In the genomic region with DNA sequence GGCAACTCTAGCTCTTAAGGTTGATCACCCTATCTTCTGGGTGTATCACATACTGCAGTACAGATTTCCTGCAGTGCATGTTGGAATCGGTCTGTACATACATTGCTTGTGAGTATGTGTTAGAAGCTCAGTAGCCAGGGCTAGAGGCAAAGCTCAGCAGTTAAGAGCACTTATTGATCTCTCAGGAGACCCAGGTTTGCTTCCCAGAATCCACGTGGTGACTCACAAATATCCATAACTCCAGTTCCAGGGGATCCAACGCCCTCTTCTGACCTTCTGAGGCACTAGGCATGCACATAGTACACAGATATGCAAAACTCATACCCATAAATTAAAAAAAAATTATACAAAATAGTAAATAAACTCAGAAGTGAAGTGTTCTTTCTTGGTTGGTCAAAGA, we compare ENCODE assay signal across 19 mouse cellular contexts. TPM values are rescaled to one million over a fixed set of nuclear protein-coding genes. Genes with fewer than 3 reads are reported as not detected.
DNase-seq lines count a peak whose midpoint lies in the region; ATAC-seq and TF ChIP-seq lines count a peak whose summit lies in the region.
"Had no signal": no experiment of that assay in that cellular context is flagged by ENCODE, and none has a peak within 500 bp of the region (broad histone marks: within the 10 kb centered on the region; RNA-seq: fewer than 3 reads in every experiment).

No protein-coding gene starts in this region.

- H3K4me3 ChIP-seq in intestine, embryonic 16.5 days (ENCODE audit: low read length), result no peak overlapping the region
- H3K4me3 ChIP-seq in intestine, embryonic 15.5 days (replicated peaks), result no peak overlapping the region
- no peak overlapping the region for H3K4me3 ChIP-seq in CH12.LX (replicated peaks in 1 of 3; ENCODE audit: low read depth in 2 of 3, low read length in 2 of 3, poor library complexity in 1 of 3)
- H3K4me3 ChIP-seq in liver, embryonic 12.5 days, result no peak overlapping the region
- H3K4me3 ChIP-seq in liver, postnatal 0 days (ENCODE audit: low read depth, low read length), result no peak overlapping the region
- H3K4me3 ChIP-seq: embryonic facial prominence, embryonic 13.5 days; forebrain, embryonic 12.5 days; heart, embryonic 12.5 days had no signal

- no peaks in the 10 kb centered on the region for H3K9me3 ChIP-seq in intestine, embryonic 16.5 days (ENCODE audit: control insufficient read depth, low read length)
- no peaks in the 10 kb centered on the region for H3K9me3 ChIP-seq in intestine, embryonic 15.5 days
- peaks cover under 1% of the 10 kb centered on the region for H3K9me3 ChIP-seq in CH12.LX (replicated peaks; ENCODE audit: low read length)
- H3K9me3 ChIP-seq in liver, embryonic 12.5 days (replicated peaks), result no peaks in the 10 kb centered on the region
- no peaks in the 10 kb centered on the region for H3K9me3 ChIP-seq in liver, postnatal 0 days (ENCODE audit: low read length)
- H3K9me3 ChIP-seq: embryonic facial prominence, embryonic 13.5 days; heart, embryonic 12.5 days had no signal

- H3K27me3 ChIP-seq in intestine, embryonic 16.5 days (replicated peaks; ENCODE audit: control insufficient read depth, insufficient read depth, low read length), result no peaks in the 10 kb centered on the region
- no peaks in the 10 kb centered on the region for H3K27me3 ChIP-seq in intestine, embryonic 15.5 days (replicated peaks)
- no peaks in the 10 kb centered on the region for H3K27me3 ChIP-seq in CH12.LX (replicated peaks)
- H3K27me3 ChIP-seq in liver, embryonic 12.5 days (replicated peaks), result no peaks in the 10 kb centered on the region
- H3K27me3 ChIP-seq in liver, postnatal 0 days (ENCODE audit: insufficient read depth, low read length), result no peaks in the 10 kb centered on the region
- H3K27me3 ChIP-seq: embryonic facial prominence, embryonic 13.5 days; forebrain, embryonic 12.5 days; heart, embryonic 12.5 days had no signal

- no peak for TF ChIP-seq POLR2A in CH12.LX (IDR thresholded peaks at IDR 0.05; ENCODE audit: low read depth, low read length)

- 0 out of 2 replicates have a peak, but pooled peaks have one; percentile 8 for ATAC-seq in intestine, embryonic 16.5 days
- ATAC-seq in intestine, embryonic 15.5 days, result no peak
- no peak for ATAC-seq in liver, embryonic 12.5 days
- peak; percentile 62 for ATAC-seq in liver, postnatal 0 days
- ATAC-seq: CD4-positive, CD25-positive, alpha-beta regulatory T cell, adult 4 months; forebrain, postnatal 0 days had no signal

- H3K4me2 ChIP-seq in intestine, embryonic 16.5 days (ENCODE audit: low read depth, low read length), result no peak overlapping the region
- no peak overlapping the region for H3K4me2 ChIP-seq in intestine, embryonic 15.5 days (replicated peaks)
- H3K4me2 ChIP-seq in CH12.LX (ENCODE audit: insufficient read depth, low read depth, poor library complexity, severe bottlenecking), result no peak overlapping the region
- no peak overlapping the region for H3K4me2 ChIP-seq in liver, embryonic 12.5 days
- peak overlapping the region; percentile 26; the same call in 1 of the 2 replicates for H3K4me2 ChIP-seq in liver, postnatal 0 days (ENCODE audit: low read depth, low read length)
- H3K4me2 ChIP-seq: embryonic facial prominence, embryonic 13.5 days; forebrain, embryonic 12.5 days; heart, embryonic 12.5 days had no signal

- peak; percentile 0; the same call in 1 of the 2 replicates for TF ChIP-seq RAD21 in CH12.LX (IDR thresholded peaks at IDR 0.05; ENCODE audit: low read depth, low read length)

- H3K9ac ChIP-seq in intestine, embryonic 16.5 days (ENCODE audit: low read depth, low read length), result no peak overlapping the region
- H3K9ac ChIP-seq in intestine, embryonic 15.5 days, result no peak overlapping the region
- H3K9ac ChIP-seq in CH12.LX (ENCODE audit: insufficient read depth, low read depth), result no peak overlapping the region
- H3K9ac ChIP-seq in liver, embryonic 12.5 days, result no peak overlapping the region
- H3K9ac ChIP-seq in liver, postnatal 0 days (replicated peaks), result no peak overlapping the region
- H3K9ac ChIP-seq: embryonic facial prominence, embryonic 13.5 days; forebrain, embryonic 12.5 days; forebrain, postnatal 0 days; heart, embryonic 12.5 days had no signal

- peaks cover 39% of the 10 kb centered on the region for H3K4me1 ChIP-seq in intestine, embryonic 16.5 days (ENCODE audit: control insufficient read depth, insufficient read depth, low read length)
- H3K4me1 ChIP-seq in intestine, embryonic 15.5 days (replicated peaks), result peaks cover 32% of the 10 kb centered on the region
- peaks cover 6 to 46% of the 10 kb centered on the region in 2 experiments for H3K4me1 ChIP-seq in CH12.LX (ENCODE audit: control insufficient read depth in 1 of 2, insufficient read depth in 2 of 2)
- peaks cover 53% of the 10 kb centered on the region for H3K4me1 ChIP-seq in liver, embryonic 12.5 days
- peaks cover 42% of the 10 kb centered on the region for H3K4me1 ChIP-seq in liver, postnatal 0 days (ENCODE audit: insufficient read depth)

- dilution Hi-C loops in CH12.LX (cut with MboI; ENCODE audit: extremely low pct_ligation_motif_present, extremely low pct_unique_long_range_greater_than_20kb, low sequenced_read_pairs), result no loop called here

- intact Hi-C loops in left cerebral cortex, postnatal 36 days (cut with DNase I), result no loop called here

- DNase-seq in CH12.LX (ENCODE audit: extremely low read depth), result no peak
- DNase-seq in liver, postnatal 0 days, result peak; percentile 21
- DNase-seq in adrenal gland, adult 18-20 months (ENCODE audit: low spot score in 2 of 2), result no peak
- DNase-seq in layer of hippocampus, adult 8-10 months (ENCODE audit: low spot score in 2 of 2), result no peak
- no peak for DNase-seq in left cerebral cortex, postnatal 36 days (ENCODE audit: low spot score in 2 of 2)
- DNase-seq: adrenal gland, postnatal 14 days; B cell, adult 2 months; cerebellum, adult 18-20 months; cerebellum, adult 9-11 months; cerebellum, postnatal 36 days; forebrain, postnatal 0 days; gastrocnemius, postnatal 14 days had no signal

- TF ChIP-seq EP300 in CH12.LX (IDR thresholded peaks at IDR 0.05; ENCODE audit: low read length), result no peak
- TF ChIP-seq EP300 in liver, postnatal 0 days (IDR thresholded peaks at IDR 0.05; ENCODE audit: low read depth), result no peak

- in situ Hi-C loops in CH12.LX (cut with MboI; ENCODE audit: low pct_ligation_motif_present, low pct_unique_long_range_greater_than_20kb, low sequenced_read_pairs), result loop anchor here (5.0 to 25.0 kb wide), 2 partner anchors 70 to 215 kb away; no protein-coding TSS in a partner anchor

- TF ChIP-seq CTCF in CH12.LX (conservative IDR thresholded peaks at IDR 0.05 in 1 of 2, IDR thresholded peaks at IDR 0.05 in 1 of 2; ENCODE audit: low read depth in 2 of 2, low read length in 2 of 2), result no peak
- TF ChIP-seq CTCF in liver, postnatal 0 days (IDR thresholded peaks at IDR 0.05; ENCODE audit: low read depth), result peak; percentile 43

- no peak overlapping the region for H3K27ac ChIP-seq in intestine, embryonic 16.5 days (ENCODE audit: low read length)
- H3K27ac ChIP-seq in intestine, embryonic 15.5 days, result no peak overlapping the region
- no peak overlapping the region; the same call in 1 of the 2 replicates for H3K27ac ChIP-seq in CH12.LX (ENCODE audit: insufficient read depth, low read depth)
- 0 out of 2 replicates have a peak overlapping the region, but pooled peaks have one; percentile 8 for H3K27ac ChIP-seq in liver, embryonic 12.5 days
- 0 out of 2 replicates have a peak overlapping the region, but pooled peaks have one; percentile 26 for H3K27ac ChIP-seq in liver, postnatal 0 days (ENCODE audit: low read depth)
- H3K27ac ChIP-seq: embryonic facial prominence, embryonic 13.5 days; forebrain, embryonic 12.5 days had no signal

- H3K79me2 ChIP-seq in CH12.LX (replicated peaks; ENCODE audit: control insufficient read depth, extremely low read depth, insufficient read depth, poor library complexity, severe bottlenecking), result peaks cover 10% of the 10 kb centered on the region

- 62% methylated on average over 3 of the region's 3 CpGs for WGBS in intestine, embryonic 16.5 days
- 56% methylated on average over 3 of the region's 3 CpGs for WGBS in intestine, embryonic 15.5 days
- 58% methylated on average over 3 of the region's 3 CpGs for WGBS in liver, embryonic 12.5 days (ENCODE audit: insufficient replicate concordance)
- 56% methylated on average over 3 of the region's 3 CpGs for WGBS in liver, postnatal 0 days (ENCODE audit: insufficient replicate concordance)

- 0 out of 2 replicates have a peak, but pooled peaks cover 2% of the 10 kb centered on the region for H3K36me3 ChIP-seq in intestine, embryonic 16.5 days (ENCODE audit: control insufficient read depth, insufficient read depth, low read length)
- H3K36me3 ChIP-seq in intestine, embryonic 15.5 days, result no peaks in the 10 kb centered on the region; the same call in 1 of the 2 replicates
- H3K36me3 ChIP-seq in CH12.LX (replicated peaks in 1 of 2; ENCODE audit: control insufficient read depth in 1 of 2, insufficient read depth in 1 of 2, low read length in 1 of 2), result peaks cover 0 to 10% of the 10 kb centered on the region in 2 experiments
- peaks cover 53% of the 10 kb centered on the region for H3K36me3 ChIP-seq in liver, embryonic 12.5 days
- peaks cover 10% of the 10 kb centered on the region for H3K36me3 ChIP-seq in liver, postnatal 0 days (replicated peaks; ENCODE audit: insufficient read depth, low read length)

RNA-seq across cellular contexts. Expression of gene Tlnrd1, which starts 7.0 kb away (rescaled TPM):
- 5.8 and 7.0 TPM in 2 replicates for polyA plus RNA-seq in intestine, embryonic 16.5 days (2015; fragmentation: Nextera tagmentation; extraction: Ambion mirVana)
- polyA plus RNA-seq in intestine, embryonic 15.5 days (2015; fragmentation: Nextera tagmentation; extraction: Ambion mirVana), result 13.6 and 13.7 TPM in 2 replicates
- total RNA-seq in CH12.LX (2012; rRNA removed) (10.6 and 10.7 TPM in 2 replicates), CH12.LX (2014; rRNA removed) (4.8 and 5.5 TPM in 2 replicates)
- polyA plus RNA-seq in CH12.LX (2012; ENCODE audit: insufficient read length, low read depth), result 13.9 and 15.6 TPM in 2 replicates
- polyA plus RNA-seq in liver, embryonic 12.5 days (2016; fragmentation: Nextera tagmentation; extraction: Ambion mirVana), result 21.7 and 23.1 TPM in 2 replicates
- polyA plus RNA-seq in liver, postnatal 0 days (2015; fragmentation: Nextera tagmentation; extraction: Ambion mirVana), result 6.0 and 7.7 TPM in 2 replicates
- 10 to 100 TPM; 12.7 to 17.4 TPM for total RNA-seq in adrenal gland, adult 18-20 months (2021)
- 10 to 100 TPM; 18.6 to 20.7 (median 20.1) TPM for total RNA-seq in layer of hippocampus, adult 8-10 months (2022)
- 10 to 100 TPM; 21.5 to 27.9 TPM for total RNA-seq in left cerebral cortex, postnatal 36 days (2021)

RNA-seq across cellular contexts. Expression of gene Mesd, which starts 7.2 kb away (rescaled TPM):
- 73.1 and 83.0 TPM in 2 replicates for polyA plus RNA-seq in intestine, embryonic 16.5 days (2015; fragmentation: Nextera tagmentation; extraction: Ambion mirVana)
- 91.2 and 108 TPM in 2 replicates for polyA plus RNA-seq in intestine, embryonic 15.5 days (2015; fragmentation: Nextera tagmentation; extraction: Ambion mirVana)
- total RNA-seq in CH12.LX (2012; rRNA removed) (40.6 and 43.2 TPM in 2 replicates), CH12.LX (2014; rRNA removed) (33.4 and 59.1 TPM in 2 replicates)
- polyA plus RNA-seq in CH12.LX (2012; ENCODE audit: insufficient read length, low read depth), result 67.6 and 82.6 TPM in 2 replicates
- 71.4 and 76.5 TPM in 2 replicates for polyA plus RNA-seq in liver, embryonic 12.5 days (2016; fragmentation: Nextera tagmentation; extraction: Ambion mirVana)
- 35.8 and 39.6 TPM in 2 replicates for polyA plus RNA-seq in liver, postnatal 0 days (2015; fragmentation: Nextera tagmentation; extraction: Ambion mirVana)
- total RNA-seq in adrenal gland, adult 18-20 months (2021), result 100 to 1,000 TPM in 1 of 2 experiments, 10 to 100 TPM in 1; 92.9 to 101 TPM
- 10 to 100 TPM; 65.0 to 75.1 (median 68.2) TPM for total RNA-seq in layer of hippocampus, adult 8-10 months (2022)
- total RNA-seq in left cerebral cortex, postnatal 36 days (2021), result 10 to 100 TPM; 55.9 to 60.9 TPM

Comparison
In these comparisons a context has a peak if more than half of its experiments do, and no peak if none do; other contexts are left out.
1. ATAC-seq: peak in intestine, embryonic 16.5 days (single experiment) and liver, postnatal 0 days (single experiment); none in intestine, embryonic 15.5 days (single experiment) and liver, embryonic 12.5 days (single experiment).
2. H3K27ac ChIP-seq: peak in liver, embryonic 12.5 days (single experiment) and liver, postnatal 0 days (single experiment); none in intestine, embryonic 16.5 days (single experiment), intestine, embryonic 15.5 days (single experiment) and CH12.LX (single experiment).